Mouse (Mus musculus): ENCODE measurements around the gene Gm3646. TPM values are rescaled to one million over a fixed set of nuclear protein-coding genes. Genes with fewer than 3 reads are reported as not detected.

Gm3646 gene
- polyA plus RNA-seq, 1 experiment: not detected

GRCm38 (mm10) chr1:39756952-39757351 is 48.2 kb downstream of the Gm3646 start:
- H3K9ac ChIP-seq (ENCODE audit: low read depth, poor library complexity, severe bottlenecking): no peak overlapping the region
- no peaks in the 10 kb centered on the region for H3K4me1 ChIP-seq (ENCODE audit: control insufficient read depth, insufficient read depth, low read length)
- H3K27me3 ChIP-seq (ENCODE audit: control insufficient read depth, insufficient read depth, low read length, poor library complexity, severe bottlenecking): no peaks in the 10 kb centered on the region
- TF ChIP-seq CTCF (IDR thresholded peaks at IDR 0.05; ENCODE audit: low read depth, low read length) (no peak), EP300 (IDR thresholded peaks at IDR 0.05; ENCODE audit: insufficient read depth, low read depth, low read length) (no peak), POLR2A (IDR thresholded peaks at IDR 0.05; ENCODE audit: insufficient read depth, low read length) (no peak)
- no peak overlapping the region for H3K4me3 ChIP-seq (ENCODE audit: low read depth, low read length)
- no peaks in the 10 kb centered on the region for H3K9me3 ChIP-seq (replicated peaks; ENCODE audit: control insufficient read depth, insufficient read depth, low read length, poor library complexity, severe bottlenecking)
- no peak overlapping the region for H3K27ac ChIP-seq (ENCODE audit: insufficient read depth, low read length)
- no peaks in the 10 kb centered on the region for H3K36me3 ChIP-seq (ENCODE audit: control insufficient read depth, insufficient read depth, low read length, poor library complexity, severe bottlenecking)

- H3K4me3 ChIP-seq (ENCODE audit: low read depth, low read length): no peak overlapping the region
- H3K4me1 ChIP-seq (ENCODE audit: control insufficient read depth, insufficient read depth, low read length): no peaks in the 10 kb centered on the region
- H3K27ac ChIP-seq (ENCODE audit: insufficient read depth, low read length): no peak overlapping the region
- no peaks in the 10 kb centered on the region for H3K9me3 ChIP-seq (replicated peaks; ENCODE audit: control insufficient read depth, insufficient read depth, low read length, poor library complexity, severe bottlenecking)
- H3K27me3 ChIP-seq (ENCODE audit: control insufficient read depth, insufficient read depth, low read length, poor library complexity, severe bottlenecking): no peaks in the 10 kb centered on the region
- H3K36me3 ChIP-seq (ENCODE audit: control insufficient read depth, insufficient read depth, low read length, poor library complexity, severe bottlenecking): no peaks in the 10 kb centered on the region
- no peak overlapping the region for H3K9ac ChIP-seq (ENCODE audit: low read depth, poor library complexity, severe bottlenecking)
- no peak for TF ChIP-seq POLR2A (IDR thresholded peaks at IDR 0.05; ENCODE audit: insufficient read depth, low read length)
Observed at GRCm38 (mm10) chr1:39754224-39754957, 50.7 kb downstream of the Gm3646 start.

Other genes starting within 250 kb of the Gm3646 start
- gene Rnf149, start 227.9 kb downstream of the Gm3646 start, polyA plus RNA-seq (2011; ENCODE audit: insufficient read depth, insufficient read length, low read depth, missing spikeins): 25.4 and 35.4 TPM in 2 replicates
- gene Creg2, start 153.9 kb downstream of the Gm3646 start, polyA plus RNA-seq (2011; ENCODE audit: insufficient read depth, insufficient read length, low read depth, missing spikeins): not detected in 2 replicates
- not detected in 2 replicates for gene Rfx8, start 84.3 kb downstream of the Gm3646 start, polyA plus RNA-seq (2011; ENCODE audit: insufficient read depth, insufficient read length, low read depth, missing spikeins)
- 289 and 308 TPM in 2 replicates for gene Map4k4, start 95.6 kb upstream of the Gm3646 start, polyA plus RNA-seq (2011; ENCODE audit: insufficient read depth, insufficient read length, low read depth, missing spikeins)